Mouse (Mus musculus) cortical plate, adult 2 months (tissue): ENCODE data around the gene Elp5. TPM values are rescaled to one million over a fixed set of nuclear protein-coding genes. Genes with fewer than 3 reads are reported as not detected.
"Not testable (repeated sequence)": the region's sequence is repeated elsewhere in the genome, so short reads cannot be mapped to it uniquely, and the experiment has no call there.

Experiments used
- H3K27ac ChIP-seq: fragments of 200-500 bp; 2 replicates; pipeline ENCODE4 v1.5.1; 2012; ENCODE audit warnings: low read length, control low read depth, inconsistent platforms; ENCODE audit not compliant: insufficient read depth
- H3K4me1 ChIP-seq: fragments of 200-500 bp; 2 replicates; pipeline ENCODE4 v1.6.1; 2011; ENCODE audit warnings: low read length; ENCODE audit not compliant: control insufficient read depth, insufficient read depth
- H3K4me3 ChIP-seq: fragments of 200-500 bp; 2 replicates; pipeline ENCODE4 v1.5.1; 2011; ENCODE audit warnings: mild to moderate bottlenecking, low read length, control low read depth; ENCODE audit not compliant: insufficient read depth
- CTCF ChIP-seq: fragments of 200-500 bp; IDR thresholded peaks from 2 replicates; pipeline ENCODE4 v1.5.1; 2011; ENCODE audit warnings: mild to moderate bottlenecking, control low read depth, low read length; ENCODE audit not compliant: insufficient read depth; ENCODE audit errors: extremely low read depth
- POLR2A ChIP-seq: fragments of 200-500 bp; IDR thresholded peaks from 2 replicates; pipeline ENCODE4 v1.6.1; 2011; ENCODE audit warnings: mild to moderate bottlenecking, low read length, control low read depth; ENCODE audit not compliant: insufficient read depth; ENCODE audit errors: extremely low read depth
- polyA plus RNA-seq: library from polyadenylated mRNA; depleted of rRNA; stranded (reverse); fragments of >200 nt; gene quantifications from 2 replicates; pipeline ENCODE4 v1.2.3, GENCODE M21; 2012

Elp5 gene
- polyA plus RNA-seq, 1 experiment, result 121 TPM

- Histone ChIP-seq H3K27ac (0 out of 2 replicates have a peak overlapping the region, but pooled peaks have one; percentile 38), H3K4me3 (peak overlapping the region; percentile 46), H3K4me1 (peaks cover 9% of the 10 kb centered on the region)
- TF ChIP-seq CTCF (no peak), POLR2A (no peak)
Measured at GRCm38 (mm10) chr11:70023481-70024150, 41.3 kb upstream of the Elp5 start.

GRCm38 (mm10) chr11:70021264-70022132, 39.2 kb upstream of the Elp5 start:
- H3K27ac ChIP-seq, result 0 out of 2 replicates have a peak overlapping the region, but pooled peaks have one; percentile 1
- peak overlapping the region; percentile 34 for H3K4me3 ChIP-seq
- TF ChIP-seq POLR2A (no peak), CTCF (no peak)
- H3K4me1 ChIP-seq, result peaks cover 6% of the 10 kb centered on the region; the same call in 1 of the 2 replicates

- TF ChIP-seq CTCF, result peak; percentile 38
- TF ChIP-seq POLR2A, result 0 out of 2 replicates have a peak, but pooled peaks have one; percentile 5
- 0 out of 2 replicates have a peak overlapping the region, but pooled peaks have one; percentile 5 for H3K27ac ChIP-seq
- H3K4me3 ChIP-seq, result peak overlapping the region; percentile 34
- H3K4me1 ChIP-seq, result peaks cover 3% of the 10 kb centered on the region; the same call in 1 of the 2 replicates
Measured at GRCm38 (mm10) chr11:70020731-70021263, 38.5 kb upstream of the Elp5 start.

- Histone ChIP-seq H3K4me3 (peak overlapping the region; percentile 34), H3K27ac (peak overlapping the region; percentile 5; the same call in 1 of the 2 replicates), H3K4me1 (peaks cover 3% of the 10 kb centered on the region; the same call in 1 of the 2 replicates)
- TF ChIP-seq CTCF (no peak), POLR2A (peak; percentile 60; the same call in 1 of the 2 replicates)
Measured at GRCm38 (mm10) chr11:70020022-70020631, 37.8 kb upstream of the Elp5 start.

GRCm38 (mm10) chr11:70019495-70020021, 37.2 kb upstream of the Elp5 start:
- Histone ChIP-seq H3K4me3 (peak overlapping the region; percentile 34), H3K4me1 (peaks cover 5% of the 10 kb centered on the region; the same call in 1 of the 2 replicates), H3K27ac (peak overlapping the region; percentile 62; the same call in 1 of the 2 replicates)
- no peak for TF ChIP-seq POLR2A
- no peak for TF ChIP-seq CTCF

GRCm38 (mm10) chr11:70018131-70018990, 36.0 kb upstream of the Elp5 start:
- no peak for TF ChIP-seq CTCF
- peak; percentile 38; the same call in 1 of the 2 replicates for TF ChIP-seq POLR2A
- Histone ChIP-seq H3K27ac (peak overlapping the region; percentile 62), H3K4me3 (peak overlapping the region; percentile 34), H3K4me1 (peaks cover 4% of the 10 kb centered on the region; the same call in 1 of the 2 replicates)

- 0 out of 2 replicates have a peak overlapping the region, but pooled peaks have one; percentile 13 for H3K27ac ChIP-seq
- H3K4me3 ChIP-seq, result peak overlapping the region; percentile 34; the same call in 1 of the 2 replicates
- H3K4me1 ChIP-seq, result peaks cover 4% of the 10 kb centered on the region; the same call in 1 of the 2 replicates
- no peak for TF ChIP-seq POLR2A
- TF ChIP-seq CTCF, result no peak
Measured at GRCm38 (mm10) chr11:70017199-70017767, 35.0 kb upstream of the Elp5 start.

- TF ChIP-seq CTCF (no peak), POLR2A (no peak)
- peak within 1 kb of the TSS; percentile 34 for H3K4me3 ChIP-seq
- H3K27ac ChIP-seq, result peak within 1 kb of the TSS; percentile 13; the same call in 1 of the 2 replicates
- peaks cover 4% of the 10 kb centered on the region; the same call in 1 of the 2 replicates for H3K4me1 ChIP-seq
Measured at GRCm38 (mm10) chr11:70016669-70017068, 34.4 kb upstream of the Elp5 start, which contains the start of gene Dlg4. Gene Dlg4 (plus strand): TSS chr11:70016942.

- not testable (repeated sequence) for H3K27ac ChIP-seq, H3K4me3 ChIP-seq, H3K4me1 ChIP-seq
Measured at GRCm38 (mm10) chr11:70016177-70016576, 33.9 kb upstream of the Elp5 start.
